Mouse (Mus musculus) urinary bladder, postnatal 25 days (tissue): ENCODE data around the gene Lifr.

Experiments
- DNase-seq: peaks from one replicate; pipeline ENCODE4 v3.0.0; 2022; ENCODE audit warnings: low spot score

Lifr gene

DNA sequence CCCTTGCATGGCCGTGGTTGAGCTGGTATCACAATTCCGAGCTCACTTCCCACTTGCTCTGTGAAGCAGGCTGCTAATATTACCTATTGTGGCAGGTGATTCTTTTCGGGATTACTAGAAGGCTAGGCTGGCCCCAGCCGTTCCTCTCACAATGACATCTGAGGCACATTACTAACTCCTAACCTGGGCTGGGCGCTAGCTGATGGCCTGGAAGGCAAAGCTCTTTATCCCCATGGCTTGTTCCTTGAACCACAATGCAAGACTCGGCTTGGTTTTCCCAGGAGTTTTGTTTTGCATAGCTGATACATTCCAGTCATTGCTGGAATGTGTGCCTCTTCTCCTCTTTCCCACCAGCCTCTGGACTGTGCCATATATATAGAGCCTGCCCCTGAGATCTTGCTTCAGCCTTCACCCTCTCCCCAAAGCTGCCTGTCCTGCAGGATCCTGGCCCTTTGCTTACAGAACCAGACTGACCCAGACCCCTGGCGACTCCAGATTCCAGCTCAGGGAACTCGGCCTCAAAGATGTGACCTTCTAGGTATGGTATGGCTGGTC, at the start of gene Lifr:
Lifr (plus strand) TSS at position 404 of the 555 bp plus-strand sequence.
- no peak for DNase-seq

DNA sequence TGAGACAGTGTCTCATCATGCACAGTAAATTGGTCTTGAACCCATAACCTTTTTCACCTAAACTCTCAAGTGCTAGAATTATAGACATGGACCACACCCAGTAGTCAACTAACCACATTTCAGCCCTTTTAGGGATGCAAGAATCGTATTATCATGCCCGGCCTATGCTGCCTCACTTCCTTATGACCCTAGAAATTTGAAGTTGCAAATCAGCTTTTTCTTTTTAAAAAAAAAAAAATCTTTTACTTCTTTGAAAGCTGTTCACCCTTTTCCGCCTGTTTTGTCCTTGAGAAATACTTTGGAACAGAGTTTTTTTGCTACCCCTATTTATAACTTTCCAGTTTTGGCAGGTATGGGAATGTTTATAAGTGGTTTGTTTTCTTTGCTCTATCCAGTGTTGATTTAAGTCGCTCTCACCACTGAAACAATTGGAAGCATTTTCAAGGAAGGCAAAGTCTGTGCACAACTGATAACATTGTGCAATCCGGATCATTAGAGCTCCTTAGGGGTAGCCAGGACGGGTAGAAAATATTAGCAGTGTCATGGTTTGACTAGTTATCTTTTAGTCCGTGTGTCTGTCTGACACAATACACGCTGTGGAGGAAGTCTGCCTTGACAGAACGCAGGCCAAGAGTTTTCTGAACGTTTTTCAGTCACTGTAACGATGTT, 46.2 kb upstream of the Lifr start:
- no peak for DNase-seq

DNA sequence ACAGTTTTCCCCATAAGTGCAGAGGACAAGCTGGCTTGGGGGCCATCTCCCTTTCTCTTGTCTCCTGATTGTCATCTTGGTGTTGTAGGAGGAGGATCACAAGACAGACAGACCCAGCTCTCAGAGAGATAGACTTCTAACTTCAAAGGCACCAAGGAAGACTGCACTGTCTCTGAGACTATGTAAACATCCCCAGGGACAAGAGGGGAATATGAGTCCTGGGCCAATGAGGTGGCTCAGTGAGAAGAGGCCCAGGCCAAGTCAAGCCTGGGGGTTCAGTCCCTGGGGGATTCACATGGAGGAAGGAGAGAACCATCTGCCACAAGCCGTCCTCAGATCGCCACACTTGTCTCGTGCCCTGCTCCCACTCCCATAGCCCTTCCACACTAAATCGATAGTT, 45.4 kb upstream of the Lifr start:
- DNase-seq, result no peak

DNA sequence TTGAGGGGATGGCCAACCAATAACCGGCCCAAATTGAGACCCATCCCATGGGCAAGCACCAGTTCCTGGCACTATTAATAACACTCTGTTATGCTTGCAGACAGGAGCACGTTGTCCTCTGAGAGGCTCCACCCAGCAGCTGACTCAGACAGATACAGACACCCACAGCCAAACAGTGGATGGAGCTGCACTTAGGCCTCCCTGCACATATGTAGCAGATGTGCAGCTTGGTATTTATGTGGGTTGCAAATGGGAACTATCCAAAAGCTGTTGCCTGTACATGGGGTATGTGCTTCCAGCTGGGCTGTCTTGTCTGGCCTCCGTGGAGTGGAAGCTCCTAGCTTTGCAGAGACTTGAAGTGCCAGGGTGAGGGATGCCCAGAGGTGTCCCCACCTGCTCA, 42.5 kb upstream of the Lifr start:
- DNase-seq, result no peak

DNA sequence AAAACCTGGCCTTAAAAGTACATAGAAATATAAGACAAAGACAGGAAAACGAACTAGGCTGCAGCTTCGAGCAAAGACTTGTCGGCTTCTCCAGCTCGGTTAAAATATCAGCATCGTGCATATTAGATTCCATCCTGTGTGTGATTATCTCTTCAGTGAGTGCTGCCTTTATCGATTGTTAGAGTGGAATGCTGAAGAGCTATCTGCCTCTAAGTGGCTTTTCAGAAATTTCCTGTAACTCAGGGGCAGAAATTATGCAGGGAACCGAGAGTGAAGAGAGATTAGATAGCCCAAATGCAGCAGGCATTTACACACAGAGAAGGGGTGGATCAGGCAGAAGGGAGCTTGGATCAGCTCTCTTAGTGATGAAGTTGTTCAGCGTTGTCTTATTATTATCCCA, 41.5 kb upstream of the Lifr start:
- no peak for DNase-seq

DNA sequence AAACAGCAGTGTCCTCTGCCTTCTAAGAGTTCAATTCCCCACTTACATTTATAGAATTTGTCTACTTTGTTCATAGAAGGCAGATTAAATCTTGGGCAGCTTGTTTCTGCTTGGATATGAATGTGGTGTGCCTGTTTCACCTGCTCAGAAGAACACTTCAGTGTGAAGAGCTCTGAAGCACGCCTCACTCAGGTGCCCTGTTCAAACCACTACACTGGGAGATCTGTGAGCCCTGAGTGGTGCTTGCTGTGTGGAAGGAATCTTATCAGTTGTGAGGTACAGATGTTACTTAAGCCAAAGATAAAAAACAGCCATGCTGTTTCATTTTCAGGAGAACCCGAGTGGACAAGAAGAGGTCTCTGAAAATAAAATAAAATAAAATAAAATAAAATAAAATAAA, 38.7 kb upstream of the Lifr start:
- no peak for DNase-seq

DNA sequence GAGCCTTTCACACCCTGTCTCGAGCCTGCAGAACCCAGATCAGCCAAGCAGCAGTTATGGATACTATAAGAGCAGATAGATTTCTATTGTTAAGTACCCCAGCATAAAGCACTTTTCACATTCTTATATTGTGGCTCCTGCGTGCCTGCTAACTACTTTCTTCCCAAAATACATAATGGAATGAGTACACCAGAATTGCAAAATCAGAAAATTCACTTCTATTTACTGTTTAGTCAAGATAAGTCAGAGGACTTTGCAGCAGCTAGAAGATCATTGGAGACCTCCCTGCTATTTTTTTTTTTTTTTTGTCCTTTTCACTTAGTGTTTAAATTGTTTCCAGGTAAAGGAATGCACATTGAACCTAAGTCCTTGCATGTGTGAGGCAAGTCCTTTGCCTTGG, 38.3 kb upstream of the Lifr start:
- DNase-seq, result no peak

DNA sequence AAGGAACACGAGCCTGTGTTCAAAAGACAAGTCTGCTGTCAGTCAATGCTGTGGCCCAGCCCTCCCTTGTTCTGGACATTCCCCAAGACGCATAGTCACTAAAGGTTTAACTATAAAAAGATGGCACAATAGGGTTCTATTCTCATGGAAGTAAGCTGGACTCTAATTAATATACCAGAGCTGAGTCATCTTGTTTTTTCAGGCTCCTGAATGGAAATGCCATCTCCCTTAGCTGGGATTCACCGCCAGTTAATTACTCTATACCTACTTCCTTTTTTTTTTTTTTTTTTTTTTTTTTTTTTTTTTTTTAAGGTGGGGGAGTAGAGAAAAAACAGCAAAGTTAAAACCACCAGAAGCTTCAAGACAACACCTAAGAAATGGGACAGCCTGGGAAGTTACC, 33.6 kb upstream of the Lifr start:
- DNase-seq, result no peak

DNA sequence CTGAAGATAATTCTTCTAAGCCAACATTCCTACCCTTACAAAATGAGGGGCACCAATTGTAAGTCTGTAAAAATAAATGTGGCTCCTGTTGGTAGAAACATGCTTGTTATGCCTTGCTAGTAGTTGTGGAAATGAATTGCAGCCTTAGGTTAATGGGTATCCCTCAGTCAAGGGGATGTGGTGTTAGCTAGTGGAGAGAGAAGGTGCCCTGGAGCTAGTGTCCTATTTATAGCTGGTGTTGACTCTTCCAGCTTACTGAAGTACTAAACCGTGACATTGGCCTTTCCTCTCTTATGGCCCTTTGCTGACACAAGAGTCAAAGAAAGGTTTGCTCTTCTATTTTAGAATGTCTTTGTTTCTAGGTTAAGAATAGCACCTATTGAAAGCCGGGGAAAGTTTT, 29.9 kb upstream of the Lifr start:
- DNase-seq, result no peak

DNA sequence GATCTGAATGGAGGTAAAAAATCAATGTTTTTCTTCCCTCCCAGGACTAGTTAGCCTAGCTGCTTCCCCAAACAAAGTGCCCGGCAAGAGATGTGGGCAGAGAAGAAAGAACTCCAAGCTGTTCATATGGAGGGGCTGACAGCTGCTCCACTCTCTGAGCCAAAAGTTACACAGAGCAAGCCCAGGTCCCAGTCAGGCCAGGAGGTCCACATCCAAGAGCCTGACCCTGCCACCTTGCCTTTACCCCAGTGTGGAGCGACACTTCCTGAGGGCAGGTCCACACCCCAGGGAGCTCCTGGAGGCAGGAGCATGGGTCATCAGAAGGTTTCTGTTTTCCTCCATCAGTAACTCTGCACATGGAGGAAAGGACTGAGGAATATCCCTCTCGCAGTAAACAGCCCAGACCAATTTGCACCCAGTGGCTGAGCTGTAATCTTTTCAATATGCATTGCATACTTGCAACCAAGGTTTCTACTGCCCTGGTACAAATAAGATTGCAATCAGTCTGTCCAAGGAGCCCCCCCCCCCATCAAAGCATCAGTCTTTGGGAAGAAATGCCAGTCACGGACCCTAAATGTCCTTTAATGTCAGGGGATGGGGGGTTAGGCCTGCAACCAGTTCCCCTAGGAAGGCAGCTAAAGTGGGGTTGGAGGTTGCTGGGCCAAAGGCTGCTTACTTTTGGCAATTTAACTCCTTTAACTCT, 28.3 kb upstream of the Lifr start:
- DNase-seq, result no peak

DNA sequence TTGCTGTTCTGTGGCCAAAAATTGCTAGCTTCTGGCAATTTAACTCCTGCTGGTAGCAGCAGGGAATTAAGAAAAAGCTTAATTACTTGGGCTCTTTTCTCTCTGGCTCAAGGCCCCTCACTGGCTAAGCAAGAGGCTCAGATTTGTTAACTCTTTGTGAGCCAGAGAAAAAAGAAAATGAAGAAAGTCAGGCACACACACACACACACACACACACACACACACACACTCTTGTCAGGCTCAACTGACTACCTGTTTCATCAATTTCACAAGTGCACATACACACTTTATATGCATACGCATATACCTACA, 27.8 kb upstream of the Lifr start:
- DNase-seq, result no peak

DNA sequence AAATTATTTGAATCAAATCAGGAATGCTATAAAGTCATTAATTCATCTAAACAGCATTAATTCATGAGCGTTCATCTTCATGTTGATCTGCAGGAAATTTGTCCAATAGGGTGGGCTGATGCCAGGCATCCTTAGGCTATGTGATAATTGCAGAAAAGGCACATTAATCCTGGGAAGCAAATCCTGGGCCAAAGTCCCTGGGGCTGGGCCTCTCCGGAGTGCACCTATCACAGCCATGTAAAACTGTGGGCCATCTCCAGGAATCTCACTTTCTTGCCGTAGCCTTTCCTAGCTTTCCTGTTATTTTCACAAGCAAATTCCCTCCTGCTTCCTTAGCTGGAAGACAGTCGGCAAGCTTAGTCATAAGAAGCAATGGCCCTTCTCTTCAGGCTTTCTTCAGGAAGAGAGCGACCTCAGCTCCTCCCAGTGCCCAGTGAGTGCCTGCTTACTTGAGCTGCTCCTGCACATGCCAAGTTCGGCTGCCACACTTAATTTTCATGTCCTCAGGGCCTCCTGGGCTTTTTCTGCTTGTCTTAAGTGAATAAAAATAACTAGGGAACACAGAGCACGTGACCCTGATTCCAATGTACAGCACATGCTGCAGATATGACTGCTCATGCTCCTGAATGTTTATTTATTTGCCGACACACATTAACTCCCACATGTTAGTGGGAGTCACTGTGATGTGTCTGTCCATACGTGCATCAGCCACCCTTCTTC, 26.7 kb upstream of the Lifr start:
- DNase-seq, result no peak

DNA sequence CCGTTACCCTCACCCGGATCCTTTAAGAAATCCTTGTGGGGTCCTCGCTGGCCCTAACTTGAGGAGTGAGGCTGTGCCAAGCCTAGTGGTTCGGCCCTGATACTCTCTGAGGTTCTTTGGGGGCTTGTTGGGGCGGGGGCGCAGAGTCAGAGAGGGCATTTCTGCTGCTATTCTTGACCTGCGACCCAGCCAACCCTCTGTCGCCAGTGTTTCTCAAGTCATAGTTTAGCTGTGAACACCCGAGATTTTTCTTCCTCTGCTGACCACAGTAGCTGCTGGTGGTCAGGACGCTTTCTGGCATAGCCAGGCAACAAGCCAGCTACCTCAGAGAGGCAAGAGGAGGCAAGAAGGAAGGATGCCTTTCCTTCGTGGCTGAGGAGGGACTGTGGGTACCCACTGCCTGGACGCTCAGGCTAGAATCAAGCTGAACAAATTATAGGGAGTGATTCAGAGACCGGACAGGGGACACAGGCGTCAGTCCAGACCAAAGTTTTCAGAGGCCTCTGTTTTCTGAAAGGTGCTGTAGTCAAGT, 25.4 kb upstream of the Lifr start:
- no peak for DNase-seq

DNA sequence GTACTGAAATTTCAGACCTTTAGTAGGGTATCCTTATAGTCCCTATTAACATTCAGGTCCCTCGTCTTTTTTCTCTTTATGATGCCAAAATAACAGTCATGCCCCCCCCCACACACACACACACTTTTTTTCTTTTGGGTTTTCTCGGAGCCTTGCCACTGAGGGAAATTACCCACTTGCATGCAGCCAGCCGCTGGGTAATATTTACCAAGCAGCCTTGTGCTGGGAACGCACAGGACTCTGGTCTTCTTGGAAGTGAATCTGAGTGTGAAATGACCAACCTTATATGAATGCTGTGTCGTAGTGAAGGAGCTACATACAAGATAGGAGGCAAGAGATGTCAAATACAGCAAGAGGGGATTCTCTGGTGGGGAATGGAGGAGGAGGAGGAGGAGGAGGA, 24.8 kb upstream of the Lifr start:
- no peak for DNase-seq

DNA sequence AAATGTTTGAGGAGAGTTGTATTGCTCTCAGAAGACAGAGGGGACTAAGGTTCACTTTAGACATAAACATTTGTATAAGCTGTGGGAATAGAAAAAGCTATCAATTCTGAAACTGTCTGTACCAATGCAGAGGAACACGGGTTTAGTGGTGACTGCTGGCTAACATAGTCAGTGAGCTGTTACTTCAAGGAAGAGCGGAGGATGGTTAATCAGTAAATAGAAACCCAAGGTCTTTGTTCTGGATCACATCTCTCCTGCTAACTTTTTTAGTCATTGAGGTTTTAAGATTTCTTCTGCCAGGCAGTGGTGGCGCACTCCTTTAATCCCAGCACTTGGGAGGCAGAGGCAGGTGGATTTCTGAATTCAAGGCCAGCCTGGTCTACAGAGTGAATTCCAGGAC, 23.7 kb upstream of the Lifr start:
- DNase-seq, result no peak

DNA sequence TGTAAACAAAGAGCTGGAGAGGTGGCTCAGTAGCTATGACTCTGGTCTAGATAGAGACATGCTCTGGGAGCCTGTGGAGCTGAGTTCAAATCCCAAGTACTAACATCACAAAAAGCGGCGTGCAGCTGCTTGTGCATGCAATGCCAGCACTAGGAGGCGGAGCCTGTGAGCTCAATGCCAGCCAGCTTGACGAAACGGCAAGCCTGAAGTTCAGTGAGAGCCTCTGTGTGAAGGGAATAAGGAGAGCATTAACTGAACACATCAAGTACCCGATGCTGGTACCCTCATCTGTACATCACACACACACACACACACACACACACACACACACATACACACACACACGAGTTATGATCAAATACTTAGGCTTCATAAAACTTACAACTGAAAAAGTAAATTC, 21.0 kb upstream of the Lifr start:
- DNase-seq, result no peak

DNA sequence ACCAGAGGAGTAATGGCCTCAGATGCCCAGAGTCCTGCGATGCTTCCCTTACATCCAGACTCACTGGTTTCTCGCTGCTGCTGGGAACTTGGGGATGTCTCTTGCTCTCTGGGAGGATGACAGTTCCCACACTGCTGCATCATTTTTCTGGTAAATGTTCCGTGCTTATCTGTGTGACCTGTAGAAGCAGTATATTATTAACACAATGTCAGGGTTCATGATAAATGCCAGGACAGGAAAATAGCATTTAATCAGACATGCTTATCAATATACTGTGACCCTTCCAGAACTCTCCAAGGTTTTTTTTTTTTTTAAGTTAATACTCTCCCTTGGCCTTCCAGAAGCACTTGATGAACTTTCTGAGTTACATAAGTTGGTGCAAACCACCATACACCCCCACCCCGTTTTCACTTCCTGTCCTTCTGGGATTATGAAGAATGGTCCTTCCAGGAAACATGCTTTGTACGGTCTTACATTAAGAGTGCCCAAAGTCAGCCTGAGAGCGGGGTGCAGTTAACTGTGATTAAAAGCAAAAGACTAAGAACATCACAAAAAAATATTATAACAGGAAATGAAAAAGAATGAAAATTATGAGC, 20.1 kb upstream of the Lifr start:
- DNase-seq, result no peak

DNA sequence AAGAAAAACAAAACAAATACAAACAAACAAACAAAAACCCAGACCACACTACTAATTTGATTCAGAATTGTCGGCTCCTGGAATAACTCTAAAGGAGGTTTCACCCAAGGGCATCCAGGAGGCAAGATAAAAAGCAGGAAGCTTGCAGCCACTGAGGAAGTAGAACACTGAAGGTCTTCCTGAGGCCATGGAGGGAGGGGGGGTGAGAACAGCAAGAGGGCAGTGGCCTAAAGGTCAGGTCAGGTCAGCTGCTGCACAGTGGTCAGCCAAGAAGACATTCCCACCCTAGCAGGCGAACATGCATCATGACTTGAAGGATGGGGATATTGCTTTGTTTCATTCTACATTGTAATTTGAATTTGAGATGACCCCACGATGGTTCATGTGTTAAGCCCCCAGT, 17.1 kb upstream of the Lifr start:
- DNase-seq, result no peak

DNA sequence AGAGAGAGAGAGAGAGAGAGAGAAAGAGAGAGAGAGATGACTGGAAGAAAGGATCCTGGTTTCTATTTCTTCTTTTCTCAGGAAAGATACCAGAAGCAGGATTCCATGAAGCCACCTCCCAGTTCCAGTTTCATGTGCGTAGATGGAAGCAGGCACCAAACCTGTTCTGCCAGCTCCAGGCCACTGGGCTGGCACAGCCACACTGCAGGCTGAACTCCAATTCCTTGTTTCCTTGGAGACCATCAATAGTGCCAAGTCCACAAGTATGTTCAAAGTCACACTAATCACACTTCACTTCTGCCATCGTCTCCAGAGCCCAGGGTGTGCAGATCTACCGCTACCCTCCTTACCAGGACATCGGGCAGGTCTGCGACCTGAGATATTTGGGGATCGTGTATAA, 15.2 kb upstream of the Lifr start:
- DNase-seq, result no peak

DNA sequence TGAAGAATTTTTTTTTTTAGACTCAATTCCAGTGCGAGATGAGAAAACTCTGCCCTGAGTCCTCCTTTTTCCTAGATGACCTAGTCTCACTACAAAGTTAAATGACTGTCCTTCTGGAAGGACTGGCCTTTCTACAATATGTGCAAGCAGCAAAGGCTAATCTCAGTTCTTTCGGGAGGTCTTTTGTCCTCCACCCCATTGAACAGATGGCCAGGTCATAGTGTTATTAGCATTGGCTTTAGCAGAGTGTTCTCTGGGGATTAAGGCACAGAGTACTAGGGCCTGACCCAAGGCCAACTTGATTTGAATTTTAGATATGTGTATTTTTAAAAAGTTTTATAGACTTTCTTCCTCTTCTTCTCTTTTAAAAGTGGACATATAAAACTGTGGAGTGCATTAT, 12.1 kb upstream of the Lifr start:
- no peak for DNase-seq

DNA sequence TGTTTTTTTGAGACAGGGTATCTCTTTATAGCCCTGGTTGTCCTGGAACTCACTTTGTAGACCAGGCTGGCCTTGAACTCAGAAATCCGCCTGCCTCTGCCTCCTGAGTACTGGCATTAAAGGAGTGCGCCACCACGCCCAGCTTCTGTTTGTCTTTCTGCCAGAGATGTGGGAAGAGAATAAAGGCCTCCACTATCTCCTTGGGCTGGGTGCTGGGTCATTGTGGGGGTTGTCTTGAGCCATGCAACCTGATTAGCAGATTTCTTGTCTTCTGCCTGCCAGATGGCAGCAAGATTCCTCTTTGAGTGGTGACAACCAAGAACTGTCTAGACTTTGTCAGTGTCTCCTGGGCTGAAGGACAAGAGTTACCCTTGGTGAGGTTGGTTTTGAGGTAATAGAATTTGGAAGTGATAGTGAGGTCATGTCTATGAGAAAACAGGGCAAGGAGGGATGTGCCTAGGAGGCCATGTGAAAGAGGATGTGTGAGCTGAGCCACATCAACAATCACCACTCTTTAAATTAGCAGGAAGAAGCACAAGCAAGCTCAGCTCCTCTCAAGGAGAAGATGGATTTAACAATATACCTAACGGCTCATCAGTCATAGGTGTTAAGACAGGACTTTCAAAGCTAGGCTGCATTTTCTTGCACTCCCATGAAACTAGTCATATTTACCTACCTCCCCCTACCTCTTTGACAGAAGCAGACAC, 10.6 kb upstream of the Lifr start:
- no peak for DNase-seq
